Mouse (Mus musculus): ENCODE data around the gene Fancm.

DNA sequence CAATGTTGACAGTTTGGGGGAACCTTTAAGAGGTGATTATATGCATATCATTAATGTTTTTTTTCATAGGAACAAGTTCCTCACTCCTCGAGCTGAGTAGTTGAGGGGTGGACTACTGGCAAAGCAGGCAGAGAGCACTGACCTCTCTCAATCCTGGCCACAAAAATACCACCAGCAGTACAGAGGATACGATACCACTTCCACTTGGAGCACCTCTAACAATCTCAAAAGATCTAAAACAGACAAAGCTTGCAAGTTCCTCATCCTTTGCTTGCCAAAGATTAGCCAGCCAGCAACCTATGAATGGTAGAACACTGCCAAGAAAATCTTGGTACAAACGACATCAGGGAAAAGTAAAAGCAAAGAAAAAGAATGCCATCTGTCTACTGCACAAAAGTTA lies 9.2 kb upstream of the Fancm start:
- TF ChIP-seq CTCF (IDR thresholded peaks at IDR 0.05; ENCODE audit: insufficient read depth, low read length) (no peak), POLR2A (IDR thresholded peaks at IDR 0.05; ENCODE audit: borderline replicate concordance, extremely low read depth, low read depth, low read length) (no peak)

All from lung, adult 2 months (tissue).